Mouse (Mus musculus) midbrain, embryonic 11.5 days (tissue): ENCODE measurements at regions not wholly inside any gene's neighbourhood (a gene's known extent, or its start where the extent isn't known, plus 50 kb on each side); places are given as distances from the start of the nearest gene placed in this dataset.

Source experiments
- ATAC-seq: fragments of 200-750 bp; cut with Nextera tagmentation; 2 replicates; pipeline ENCODE4 v1.8.0; 2017; ENCODE audit warnings: moderate TSS enrichment, moderate library complexity; ENCODE audit not compliant: low FRiP score
- DNase-seq: peaks from one replicate; pipeline ENCODE4 v3.0.0; 2015; ENCODE audit warnings: low spot score; ENCODE audit errors: missing footprints
- H3K27ac ChIP-seq: fragments of 300-500 bp; sonication (generic); 2 replicates; pipeline ENCODE4 v1.5.1; 2014; ENCODE audit warnings: low read depth, low read length
- H3K27me3 ChIP-seq: fragments of 300-500 bp; sonication (generic); 2 replicates; pipeline ENCODE4 v1.6.1; 2014; ENCODE audit warnings: mild to moderate bottlenecking, low read length, moderate library complexity, mixed read lengths; ENCODE audit not compliant: control insufficient read depth, insufficient read depth
- H3K36me3 ChIP-seq: fragments of 300-500 bp; sonication (generic); 2 replicates; pipeline ENCODE4 v1.6.1; 2014; ENCODE audit warnings: mild to moderate bottlenecking, low read length, moderate library complexity, mixed read lengths; ENCODE audit not compliant: control insufficient read depth, insufficient read depth
- H3K4me1 ChIP-seq: fragments of 300-500 bp; sonication (generic); 2 replicates; pipeline ENCODE4 v1.6.1; 2014; ENCODE audit warnings: low read length; ENCODE audit not compliant: control insufficient read depth, insufficient read depth
- H3K4me2 ChIP-seq: fragments of 300-500 bp; sonication (generic); 2 replicates; pipeline ENCODE4 v1.6.1; 2014; ENCODE audit warnings: mild to moderate bottlenecking, moderate library complexity
- H3K4me3 ChIP-seq: fragments of 300-500 bp; sonication (generic); 2 replicates; pipeline ENCODE4 v1.5.1; 2014; ENCODE audit warnings: low read depth, low read length
- H3K9ac ChIP-seq: fragments of 300-500 bp; sonication (generic); 2 replicates; pipeline ENCODE4 v1.6.1; 2014; ENCODE audit warnings: low read length
- H3K9me3 ChIP-seq: fragments of 300-500 bp; sonication (generic); 2 replicates; pipeline ENCODE4 v1.6.1; 2016; ENCODE audit warnings: low read length; ENCODE audit not compliant: control insufficient read depth
- WGBS: fragments of 180-500 bp; shearing (Covaris S2); extraction: QIAGEN DNeasy Blood & Tissue Kit; methylation state at CpG from one replicate; pipeline ENCODE4 v1.1.7; 2014; 5-methylcytosine and 5-hydroxymethylcytosine counted together

- DNase-seq = no peak
- H3K27me3 ChIP-seq = no peaks in the 10 kb centered on the region
- H3K4me2 ChIP-seq = no peak overlapping the region
- H3K36me3 ChIP-seq = no peaks in the 10 kb centered on the region
- ATAC-seq = no peak
- no peak overlapping the region for H3K4me3 ChIP-seq
- no peaks in the 10 kb centered on the region for H3K4me1 ChIP-seq
- no peak overlapping the region for H3K27ac ChIP-seq
- no peak overlapping the region for H3K9ac ChIP-seq
- no peaks in the 10 kb centered on the region for H3K9me3 ChIP-seq
These were observed 547.7 kb upstream of the Zfp960 start for GRCm38 (mm10) chr17:16516173-16516572.

DNA sequence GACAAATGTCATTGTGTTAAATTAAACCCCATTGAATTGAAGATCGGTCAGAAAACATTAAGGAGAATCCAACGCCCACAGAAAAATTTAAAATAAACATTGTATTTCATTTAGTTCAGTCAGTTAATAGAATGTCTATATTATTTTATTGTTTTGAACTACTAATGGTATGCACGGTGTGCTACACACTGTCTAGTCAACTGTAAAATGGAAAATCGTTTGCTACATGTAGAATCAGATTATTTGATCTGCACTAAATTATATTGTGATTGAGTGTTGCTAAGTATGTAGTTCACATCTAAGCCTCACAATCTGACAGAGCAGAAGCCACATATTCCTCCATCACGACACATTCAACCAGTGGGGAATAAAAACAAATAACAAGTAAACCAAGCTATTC lies 570.0 kb upstream of the Zfp960 start:
- H3K36me3 ChIP-seq = no peaks in the 10 kb centered on the region
- no peak overlapping the region for H3K4me3 ChIP-seq
- no peaks in the 10 kb centered on the region for H3K4me1 ChIP-seq
- DNase-seq = no peak
- H3K27me3 ChIP-seq = no peaks in the 10 kb centered on the region
- H3K4me2 ChIP-seq = no peak overlapping the region
- no peaks in the 10 kb centered on the region for H3K9me3 ChIP-seq
- ATAC-seq = no peak
- no peak overlapping the region for H3K27ac ChIP-seq
- 78% methylated on average over 5 of the region's 5 CpGs for WGBS
- no peak overlapping the region for H3K9ac ChIP-seq

GRCm38 (mm10) chr17:16493546-16493945 lies 570.4 kb upstream of the Zfp960 start:
- Histone ChIP-seq H3K27ac (no peak overlapping the region), H3K4me3 (no peak overlapping the region), H3K36me3 (no peaks in the 10 kb centered on the region), H3K4me2 (no peak overlapping the region), H3K4me1 (no peaks in the 10 kb centered on the region), H3K9ac (no peak overlapping the region), H3K9me3 (no peaks in the 10 kb centered on the region), H3K27me3 (no peaks in the 10 kb centered on the region)
- DNase-seq = no peak
- WGBS = 65% methylated on average over 2 of the region's 2 CpGs
- ATAC-seq = 0 out of 2 replicates have a peak, but pooled peaks have one; percentile 52

GRCm38 (mm10) chr17:16492551-16492950 lies 571.4 kb upstream of the Zfp960 start:
- no peaks in the 10 kb centered on the region for H3K9me3 ChIP-seq
- H3K4me1 ChIP-seq = no peaks in the 10 kb centered on the region
- H3K9ac ChIP-seq = no peak overlapping the region
- H3K27me3 ChIP-seq = no peaks in the 10 kb centered on the region
- H3K27ac ChIP-seq = no peak overlapping the region
- DNase-seq (no peak), ATAC-seq (no peak)
- no peaks in the 10 kb centered on the region for H3K36me3 ChIP-seq
- H3K4me2 ChIP-seq = no peak overlapping the region
- WGBS = 90% methylated on average over 4 of the region's 4 CpGs
- H3K4me3 ChIP-seq = no peak overlapping the region

DNA sequence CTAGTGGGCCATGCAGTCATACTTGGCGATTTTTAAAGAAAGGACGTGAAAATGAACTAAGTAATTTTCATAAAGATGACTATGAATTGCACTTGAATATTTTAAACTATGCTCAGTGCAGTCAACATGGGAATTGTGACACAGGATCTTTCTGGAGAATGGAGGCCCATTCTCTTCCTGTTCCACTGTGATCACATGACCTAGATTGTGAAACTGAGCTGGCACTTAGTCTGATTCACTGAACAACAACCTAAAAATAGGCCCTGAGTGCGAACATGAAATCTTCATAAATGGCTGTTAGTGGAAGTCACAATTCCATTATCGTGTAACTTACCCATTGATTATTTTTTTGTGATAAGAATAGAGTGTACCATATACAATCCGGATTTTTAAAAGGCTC lies 577.6 kb upstream of the Zfp960 start:
- WGBS = 92% methylated on average over 5 of the region's 5 CpGs

GRCm38 (mm10) chr17:16483976-16484375 lies 579.9 kb upstream of the Zfp960 start:
- no peaks in the 10 kb centered on the region for H3K9me3 ChIP-seq
- ATAC-seq (no peak), DNase-seq (no peak)
- no peaks in the 10 kb centered on the region for H3K36me3 ChIP-seq
- H3K9ac ChIP-seq = no peak overlapping the region
- no peak overlapping the region for H3K27ac ChIP-seq
- WGBS = 79% methylated on average over 2 of the region's 2 CpGs
- no peaks in the 10 kb centered on the region for H3K27me3 ChIP-seq
- H3K4me1 ChIP-seq = no peaks in the 10 kb centered on the region
- no peak overlapping the region for H3K4me3 ChIP-seq
- H3K4me2 ChIP-seq = no peak overlapping the region

More for the DNA sequence above, 577.6 kb upstream of the Zfp960 start:
- Histone ChIP-seq H3K27me3 (no peaks in the 10 kb centered on the region), H3K9me3 (no peaks in the 10 kb centered on the region), H3K4me2 (no peak overlapping the region), H3K9ac (no peak overlapping the region), H3K4me1 (no peaks in the 10 kb centered on the region), H3K4me3 (no peak overlapping the region), H3K36me3 (no peaks in the 10 kb centered on the region), H3K27ac (no peak overlapping the region)
- no peak for DNase-seq
- no peak for ATAC-seq

DNA sequence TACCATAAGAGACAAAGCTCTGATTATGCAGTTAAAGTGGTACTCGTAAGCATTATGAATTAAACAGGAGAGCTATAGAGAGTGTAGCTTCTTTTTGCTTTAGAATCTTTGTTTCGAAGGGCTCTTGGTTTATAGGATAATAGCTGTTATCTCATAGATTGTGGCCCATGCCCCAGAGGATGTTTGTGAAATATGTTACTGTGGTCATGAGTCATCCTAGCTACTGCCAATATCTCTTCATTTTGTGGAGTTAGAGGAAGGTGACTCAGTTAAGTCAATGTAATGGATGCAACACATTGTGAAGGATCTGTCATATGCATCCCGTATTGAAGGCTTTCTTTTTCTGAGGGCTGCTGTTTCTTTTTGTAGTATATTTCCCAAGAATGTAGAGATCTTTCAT lies 582.2 kb upstream of the Zfp960 start:
- Histone ChIP-seq H3K4me3 (no peak overlapping the region), H3K9me3 (no peaks in the 10 kb centered on the region), H3K4me1 (no peaks in the 10 kb centered on the region), H3K36me3 (no peaks in the 10 kb centered on the region), H3K9ac (no peak overlapping the region), H3K27ac (no peak overlapping the region), H3K27me3 (no peaks in the 10 kb centered on the region), H3K4me2 (no peak overlapping the region)
- ATAC-seq (no peak), DNase-seq (no peak)
- WGBS = 92% methylated on average over 3 of the region's 3 CpGs

GRCm38 (mm10) chr17:16480579-16480978 lies 583.3 kb upstream of the Zfp960 start:
- Histone ChIP-seq H3K4me2 (no peak overlapping the region), H3K27me3 (no peaks in the 10 kb centered on the region)
- 97% methylated on average over 1 of the region's 1 CpGs for WGBS

DNA sequence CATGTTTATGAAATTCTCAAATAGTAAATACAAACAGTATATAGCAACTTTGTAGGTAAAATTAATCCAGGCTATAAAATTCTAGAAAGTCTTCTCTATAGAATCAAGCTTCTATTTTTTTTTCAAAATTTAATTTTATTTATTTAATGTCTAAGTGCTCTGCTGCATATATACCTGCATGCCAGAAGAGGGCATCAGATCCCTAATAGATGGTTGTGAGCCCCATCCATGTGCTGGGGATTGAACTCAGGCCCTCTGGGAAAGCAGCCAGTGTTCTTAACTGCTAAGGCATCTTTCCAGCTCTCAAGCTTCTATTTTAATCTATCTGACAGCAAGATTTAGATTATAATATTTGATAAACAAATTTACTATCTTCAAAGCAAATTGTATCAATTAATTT lies 602.7 kb upstream of the Zfp960 start:
- no peaks in the 10 kb centered on the region for H3K36me3 ChIP-seq
- no peaks in the 10 kb centered on the region for H3K9me3 ChIP-seq
- H3K4me2 ChIP-seq = no peak overlapping the region
- no peak for DNase-seq
- no peaks in the 10 kb centered on the region for H3K27me3 ChIP-seq
- H3K9ac ChIP-seq = no peak overlapping the region
- no peak overlapping the region for H3K4me3 ChIP-seq
- no peak overlapping the region for H3K27ac ChIP-seq
- no peak for ATAC-seq
- H3K4me1 ChIP-seq = no peaks in the 10 kb centered on the region

More at GRCm38 (mm10) chr17:16480579-16480978, 583.3 kb upstream of the Zfp960 start:
- H3K27ac ChIP-seq = no peak overlapping the region
- H3K9ac ChIP-seq = no peak overlapping the region
- no peaks in the 10 kb centered on the region for H3K36me3 ChIP-seq
- no peaks in the 10 kb centered on the region for H3K9me3 ChIP-seq
- H3K4me3 ChIP-seq = no peak overlapping the region
- no peaks in the 10 kb centered on the region for H3K4me1 ChIP-seq
- no peak for DNase-seq
- ATAC-seq = no peak

DNA sequence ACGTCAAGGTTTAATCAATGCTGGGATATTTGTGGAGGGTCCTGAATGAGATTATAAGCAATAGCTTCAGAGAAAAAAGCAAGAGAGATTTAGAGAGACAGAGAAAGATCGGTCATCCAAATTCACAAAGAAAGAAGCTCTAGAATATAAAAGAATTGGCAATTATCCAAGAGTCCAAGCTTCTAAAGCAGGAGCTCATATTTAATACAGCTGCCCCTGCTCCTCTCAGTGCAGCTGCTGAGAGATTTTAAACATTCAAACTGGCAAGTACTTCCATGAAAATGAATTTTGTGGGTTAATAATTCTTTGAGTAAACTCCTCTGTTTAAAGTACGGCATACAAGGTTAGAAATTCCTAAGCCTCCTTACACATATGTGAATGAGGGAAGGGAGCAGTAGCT lies 610.8 kb upstream of the Zfp960 start:
- H3K4me2 ChIP-seq = no peak overlapping the region
- no peaks in the 10 kb centered on the region for H3K9me3 ChIP-seq
- H3K27me3 ChIP-seq = no peaks in the 10 kb centered on the region
- ATAC-seq (no peak), DNase-seq (no peak)
- no peak overlapping the region for H3K27ac ChIP-seq
- 56% methylated on average over 3 of the region's 3 CpGs for WGBS
- H3K36me3 ChIP-seq = no peaks in the 10 kb centered on the region
- H3K4me1 ChIP-seq = no peaks in the 10 kb centered on the region
- H3K9ac ChIP-seq = no peak overlapping the region
- H3K4me3 ChIP-seq = no peak overlapping the region
